Mouse (Mus musculus): ENCODE measurements around the gene Pls1.

The Pls1 gene

GRCm38 (mm10) chr9:95801610-95802451 is 43.3 kb downstream of the Pls1 start:
- no peak for DNase-seq

GRCm38 (mm10) chr9:95796323-95796722 is 48.8 kb downstream of the Pls1 start:
- no peak for DNase-seq

GRCm38 (mm10) chr9:95795844-95796243 is 49.3 kb downstream of the Pls1 start:
- no peak for DNase-seq

- no peak for DNase-seq
These were observed 49.9 kb downstream of the Pls1 start for GRCm38 (mm10) chr9:95795077-95795784.

- no peak for DNase-seq
These were observed 50.9 kb downstream of the Pls1 start for GRCm38 (mm10) chr9:95793986-95794744.

GRCm38 (mm10) chr9:95784888-95785511 is 60.1 kb downstream of the Pls1 start:
- DNase-seq = no peak

GRCm38 (mm10) chr9:95783646-95784293 is 61.3 kb downstream of the Pls1 start:
- no peak for DNase-seq

- DNase-seq = no peak
These were observed 73.4 kb downstream of the Pls1 start for GRCm38 (mm10) chr9:95771671-95772070.

GRCm38 (mm10) chr9:95763218-95763617 is 81.9 kb downstream of the Pls1 start:
- no peak for DNase-seq

GRCm38 (mm10) chr9:95762228-95762627 is 82.9 kb downstream of the Pls1 start:
- no peak for DNase-seq

- no peak for DNase-seq
These were observed 83.7 kb downstream of the Pls1 start for GRCm38 (mm10) chr9:95761381-95761780.

GRCm38 (mm10) chr9:95750746-95751145 is 94.4 kb downstream of the Pls1 start:
- no peak for DNase-seq

- DNase-seq = peak; percentile 77
These were observed 95.0 kb downstream of the Pls1 start, which contains the start of gene Trpc1 for GRCm38 (mm10) chr9:95750037-95750511. Gene Trpc1, minus strand, starts transcription at chr9:95750375.

GRCm38 (mm10) chr9:95749461-95749928 is 95.6 kb downstream of the Pls1 start:
- DNase-seq = peak; percentile 12

GRCm38 (mm10) chr9:95747298-95747697 is 97.8 kb downstream of the Pls1 start:
- no peak for DNase-seq

- no peak for DNase-seq
These were observed 100.1 kb downstream of the Pls1 start for GRCm38 (mm10) chr9:95744845-95745613.

- DNase-seq = no peak
These were observed 108.9 kb downstream of the Pls1 start for GRCm38 (mm10) chr9:95736238-95736637.

GRCm38 (mm10) chr9:95712574-95712973 is 132.5 kb downstream of the Pls1 start:
- no peak for DNase-seq

- no peak for DNase-seq
These were observed 136.2 kb downstream of the Pls1 start for GRCm38 (mm10) chr9:95708943-95709342.

- peak; percentile 81 for DNase-seq
These were observed 139.7 kb downstream of the Pls1 start for GRCm38 (mm10) chr9:95705371-95705770.

GRCm38 (mm10) chr9:95704078-95704477 is 141.0 kb downstream of the Pls1 start:
- DNase-seq = no peak

Measured in lung, postnatal 10 days (tissue).